Mouse (Mus musculus): ENCODE results near the gene Nebl. TPM values are rescaled to one million over a fixed set of nuclear protein-coding genes. Genes with fewer than 3 reads are reported as not detected.

Nebl gene
- 41.0 and 44.6 TPM in 2 replicates for polyA plus RNA-seq (2015; fragmentation: Nextera tagmentation; extraction: Ambion mirVana)

DNA sequence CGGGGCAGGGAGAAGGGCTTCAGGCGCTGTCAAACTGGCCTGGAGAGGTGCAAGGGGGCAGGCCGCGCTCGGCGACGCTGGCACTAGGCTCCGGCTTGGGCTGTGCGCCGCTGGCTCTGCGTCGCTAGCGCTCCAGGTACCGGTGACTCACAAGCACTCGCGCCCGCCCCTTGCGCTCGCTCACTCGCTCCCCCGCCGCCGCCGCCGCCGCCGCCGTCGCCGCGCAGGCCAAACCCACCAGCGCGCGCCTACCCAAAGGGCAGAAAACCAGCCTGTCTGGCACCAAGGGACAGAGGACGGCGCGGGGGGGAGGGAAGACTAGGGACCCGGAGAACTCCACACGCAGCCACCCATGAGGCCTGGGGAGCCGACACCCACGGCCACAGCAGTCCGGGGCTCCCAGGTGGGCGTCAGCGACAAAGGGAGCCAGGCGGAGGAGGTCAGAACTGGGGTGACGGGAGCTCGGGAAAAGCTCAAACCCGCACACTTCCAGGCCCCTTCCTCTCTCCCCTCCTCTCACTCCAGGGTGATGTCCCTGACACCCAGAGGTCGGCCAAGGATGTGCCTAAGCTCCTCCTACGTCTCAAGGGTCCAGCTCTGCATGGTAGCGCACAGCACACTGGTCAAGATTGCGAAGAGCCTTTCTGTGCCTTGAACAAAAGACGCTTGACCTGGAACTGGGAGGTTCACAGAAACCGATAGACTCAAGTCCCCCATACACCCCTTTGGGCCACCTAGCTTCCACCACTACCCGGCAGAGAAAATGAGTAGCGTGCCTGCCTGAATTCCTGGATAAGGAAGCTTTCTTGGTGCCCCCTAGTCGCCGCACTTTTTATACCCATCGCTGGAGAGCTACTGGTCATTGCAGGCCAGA, at the start of gene Nebl:
Gene Nebl (minus strand): TSS at position 508 of the 874 bp plus-strand sequence.
- Histone ChIP-seq H3K4me1 (ENCODE audit: insufficient read depth, low read depth, low read length) (no peaks in the 10 kb centered on the region), H3K27me3 (replicated peaks; ENCODE audit: insufficient read depth, low read length) (0 out of 2 replicates have a peak, but pooled peaks cover 4% of the 10 kb centered on the region), H3K36me3 (ENCODE audit: insufficient read depth, low read length) (no peaks in the 10 kb centered on the region), H3K27ac (ENCODE audit: low read length) (peak within 1 kb of the TSS; percentile 86), H3K4me3 (ENCODE audit: low read depth, low read length) (peak within 1 kb of the TSS; percentile 64), H3K9me3 (ENCODE audit: low read length) (no peaks in the 10 kb centered on the region), H3K4me2 (replicated peaks; ENCODE audit: low read depth, low read length) (peak within 1 kb of the TSS; percentile 92), H3K9ac (replicated peaks; ENCODE audit: low read depth) (peak within 1 kb of the TSS; percentile 77)
- under 1% methylated on average over 51 of the region's 59 CpGs for WGBS
- TF ChIP-seq EP300 (IDR thresholded peaks at IDR 0.05) (no peak), CTCF (IDR thresholded peaks at IDR 0.05) (peak; percentile 52)
- DNase-seq (ENCODE audit: low spot score) (peak; percentile 90), ATAC-seq (peak; percentile 91)

DNA sequence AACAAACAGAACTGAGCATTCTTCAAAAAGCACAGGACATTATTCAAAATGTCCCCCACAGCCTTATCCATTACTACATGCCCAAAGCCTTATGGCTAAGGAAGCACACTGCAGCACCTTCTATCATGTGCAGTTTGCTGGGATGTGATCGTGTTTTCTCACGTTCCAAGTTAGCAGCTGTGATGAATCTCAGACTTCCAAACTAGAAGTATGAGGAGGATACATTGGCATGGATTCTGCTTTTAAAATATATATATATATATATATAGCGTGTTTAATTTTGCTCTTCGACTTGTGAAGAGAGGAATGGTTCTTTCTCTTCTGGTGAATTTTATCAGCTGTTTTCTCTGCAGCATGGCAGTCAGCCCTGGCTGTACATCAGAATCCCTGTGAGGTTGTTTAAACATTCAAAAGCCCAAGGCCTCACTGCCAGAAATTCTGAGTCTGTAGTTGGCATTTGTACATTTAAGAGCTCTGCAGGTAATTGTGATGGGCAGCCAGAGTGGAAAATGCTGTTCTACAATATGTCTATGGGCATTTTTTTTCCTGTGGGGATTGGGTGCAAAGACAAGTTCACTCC, 39.1 kb upstream of the Nebl start:
- no peaks in the 10 kb centered on the region for H3K36me3 ChIP-seq (ENCODE audit: insufficient read depth, low read length)
- TF ChIP-seq EP300 (IDR thresholded peaks at IDR 0.05), result no peak
- ATAC-seq (no peak), DNase-seq (ENCODE audit: low spot score) (no peak)
- H3K27me3 ChIP-seq (replicated peaks; ENCODE audit: insufficient read depth, low read length), result no peaks in the 10 kb centered on the region
- no peak overlapping the region for H3K27ac ChIP-seq (ENCODE audit: low read length)
- no peaks in the 10 kb centered on the region for H3K9me3 ChIP-seq (ENCODE audit: low read length)
- WGBS, result 76% methylated on average over 4 of the region's 4 CpGs
- H3K4me2 ChIP-seq (replicated peaks; ENCODE audit: low read depth, low read length), result no peak overlapping the region
- no peak overlapping the region for H3K4me3 ChIP-seq (ENCODE audit: low read depth, low read length)
- no peak overlapping the region for H3K9ac ChIP-seq (replicated peaks; ENCODE audit: low read depth)
- no peaks in the 10 kb centered on the region for H3K4me1 ChIP-seq (ENCODE audit: insufficient read depth, low read depth, low read length)

DNA sequence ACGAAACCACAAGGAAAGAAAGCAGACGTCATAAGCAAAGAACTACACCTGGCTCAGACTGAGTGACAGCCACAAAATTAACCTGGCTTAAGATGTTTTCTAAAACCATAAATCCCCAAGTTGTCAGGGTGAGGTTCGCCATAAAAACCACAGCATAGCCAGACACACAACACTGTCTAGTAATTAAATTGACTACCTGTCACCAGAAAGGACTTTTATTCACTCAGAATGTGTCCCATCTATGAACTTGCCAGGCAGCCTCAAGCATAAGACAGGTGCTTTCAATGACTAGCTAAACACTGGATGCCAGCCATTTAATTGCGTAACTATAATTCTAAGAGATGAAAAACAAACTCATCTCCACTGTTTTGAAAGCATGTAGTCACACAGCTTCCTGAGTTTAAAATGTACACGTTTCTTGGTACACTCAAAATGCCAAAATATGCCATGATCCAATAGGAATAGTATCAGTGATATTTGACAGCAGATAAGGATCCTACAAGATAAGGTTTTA, 38.0 kb upstream of the Nebl start:
- DNase-seq (ENCODE audit: low spot score) (no peak), ATAC-seq (no peak)
- no peaks in the 10 kb centered on the region for H3K27me3 ChIP-seq (replicated peaks; ENCODE audit: insufficient read depth, low read length)
- H3K27ac ChIP-seq (ENCODE audit: low read length), result no peak overlapping the region
- TF ChIP-seq EP300 (IDR thresholded peaks at IDR 0.05) (no peak), CTCF (IDR thresholded peaks at IDR 0.05) (no peak)
- no peaks in the 10 kb centered on the region for H3K4me1 ChIP-seq (ENCODE audit: insufficient read depth, low read depth, low read length)
- no peak overlapping the region for H3K4me2 ChIP-seq (replicated peaks; ENCODE audit: low read depth, low read length)
- no peaks in the 10 kb centered on the region for H3K9me3 ChIP-seq (ENCODE audit: low read length)
- H3K9ac ChIP-seq (replicated peaks; ENCODE audit: low read depth), result no peak overlapping the region
- H3K36me3 ChIP-seq (ENCODE audit: insufficient read depth, low read length), result no peaks in the 10 kb centered on the region
- no peak overlapping the region for H3K4me3 ChIP-seq (ENCODE audit: low read depth, low read length)
- WGBS, result 65% methylated on average over 5 of the region's 5 CpGs

DNA sequence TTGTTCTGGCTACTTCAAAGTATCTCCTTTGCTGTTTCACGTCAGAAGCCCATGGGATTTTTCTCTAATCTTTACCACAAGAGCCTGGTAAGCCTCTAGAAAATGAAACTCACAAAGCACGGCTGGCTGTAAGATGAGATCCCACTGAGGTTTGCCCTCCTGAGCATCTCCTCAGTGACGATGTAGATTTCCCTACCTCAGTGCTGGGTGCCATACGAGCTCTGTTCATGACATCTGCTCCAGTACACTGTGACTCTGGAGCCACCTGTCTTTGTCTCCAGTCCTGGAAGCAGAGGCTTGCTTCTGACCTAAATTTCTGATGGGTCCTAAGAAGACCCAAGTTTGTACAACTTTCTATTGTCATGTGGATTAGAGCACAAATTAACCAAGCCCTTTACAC, 25.0 kb upstream of the Nebl start:
- no peaks in the 10 kb centered on the region for H3K36me3 ChIP-seq (ENCODE audit: insufficient read depth, low read length)
- DNase-seq (ENCODE audit: low spot score), result no peak
- 55% methylated on average over 4 of the region's 4 CpGs for WGBS

DNA sequence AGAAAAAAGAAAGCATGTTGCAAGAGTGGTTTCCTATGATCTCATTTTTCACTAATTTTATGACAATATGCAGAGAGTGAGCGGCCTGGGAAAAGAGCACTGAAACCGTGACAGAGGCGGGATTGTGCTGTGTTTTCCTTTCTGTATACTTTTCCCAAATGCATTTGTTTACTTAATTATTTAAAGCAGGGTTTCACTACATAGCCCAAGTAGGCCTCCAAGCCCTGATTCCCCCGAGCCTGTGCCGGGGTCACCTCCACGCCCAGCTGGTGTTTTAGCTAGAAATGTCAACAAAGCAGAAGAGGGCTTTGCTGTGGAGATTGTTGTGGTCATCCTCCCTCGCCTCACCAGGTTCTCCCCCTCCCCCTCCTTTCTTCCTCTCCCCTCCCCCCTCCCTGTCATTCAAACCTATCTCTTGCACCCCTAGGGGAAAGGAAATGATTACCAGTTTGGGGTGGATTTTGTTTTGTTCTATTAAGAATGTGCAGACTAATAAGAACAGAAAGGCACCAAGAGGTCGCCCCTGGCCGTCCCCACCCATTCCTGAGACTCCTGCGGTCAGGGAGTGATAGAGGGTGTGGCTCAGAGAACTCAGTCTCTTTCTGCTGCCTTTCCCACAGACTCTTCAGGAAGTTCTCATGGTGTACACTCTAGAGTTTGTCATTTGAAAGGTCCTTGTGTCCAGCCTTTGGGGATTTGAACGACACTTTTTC, 10.9 kb upstream of the Nebl start:
- WGBS, result 5% methylated on average over 11 of the region's 11 CpGs
- H3K4me1 ChIP-seq (ENCODE audit: insufficient read depth, low read depth, low read length), result peaks cover 4% of the 10 kb centered on the region; the same call in 1 of the 2 replicates

More for the DNA sequence above, 25.0 kb upstream of the Nebl start:
- Histone ChIP-seq H3K27me3 (replicated peaks; ENCODE audit: insufficient read depth, low read length) (no peaks in the 10 kb centered on the region), H3K4me2 (replicated peaks; ENCODE audit: low read depth, low read length) (no peak overlapping the region), H3K27ac (ENCODE audit: low read length) (no peak overlapping the region), H3K9me3 (ENCODE audit: low read length) (no peaks in the 10 kb centered on the region), H3K9ac (replicated peaks; ENCODE audit: low read depth) (no peak overlapping the region), H3K4me1 (ENCODE audit: insufficient read depth, low read depth, low read length) (no peaks in the 10 kb centered on the region), H3K4me3 (ENCODE audit: low read depth, low read length) (no peak overlapping the region)
- TF ChIP-seq CTCF (IDR thresholded peaks at IDR 0.05) (no peak), EP300 (IDR thresholded peaks at IDR 0.05) (no peak)
- ATAC-seq, result no peak

DNA sequence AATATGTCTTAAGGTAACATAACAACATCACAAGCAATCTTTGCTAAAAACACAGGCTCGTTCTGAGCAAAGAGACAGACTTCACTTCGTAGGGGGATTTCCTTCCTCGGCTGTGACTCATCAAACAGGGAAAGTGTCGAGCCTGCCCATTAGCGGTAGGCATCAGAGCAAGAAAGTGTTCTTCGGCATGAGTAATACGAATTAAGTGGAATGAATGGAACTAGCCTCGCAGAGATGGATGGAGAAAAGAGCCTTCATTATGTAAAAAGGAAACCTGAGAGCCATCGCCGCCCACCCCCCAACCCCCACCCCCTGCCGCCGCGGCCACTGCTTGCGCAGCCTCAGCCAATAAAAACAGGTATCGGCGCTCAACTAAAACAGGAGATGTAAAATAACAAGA, 10.3 kb upstream of the Nebl start:
- Histone ChIP-seq H3K4me3 (ENCODE audit: low read depth, low read length) (peak overlapping the region; percentile 18), H3K9ac (replicated peaks; ENCODE audit: low read depth) (no peak overlapping the region), H3K27ac (ENCODE audit: low read length) (peak overlapping the region; percentile 68), H3K4me2 (replicated peaks; ENCODE audit: low read depth, low read length) (peak overlapping the region; percentile 41), H3K4me1 (ENCODE audit: insufficient read depth, low read depth, low read length) (peaks cover 4% of the 10 kb centered on the region; the same call in 1 of the 2 replicates), H3K9me3 (ENCODE audit: low read length) (no peaks in the 10 kb centered on the region), H3K27me3 (replicated peaks; ENCODE audit: insufficient read depth, low read length) (no peaks in the 10 kb centered on the region), H3K36me3 (ENCODE audit: insufficient read depth, low read length) (no peaks in the 10 kb centered on the region)
- DNase-seq (ENCODE audit: low spot score) (peak; percentile 69), ATAC-seq (peak; percentile 44)
- 2% methylated on average over 16 of the region's 16 CpGs for WGBS
- TF ChIP-seq CTCF (IDR thresholded peaks at IDR 0.05) (no peak), EP300 (IDR thresholded peaks at IDR 0.05) (no peak)

More for the DNA sequence above, 10.9 kb upstream of the Nebl start:
- Histone ChIP-seq H3K4me3 (ENCODE audit: low read depth, low read length) (peak overlapping the region; percentile 18), H3K36me3 (ENCODE audit: insufficient read depth, low read length) (no peaks in the 10 kb centered on the region), H3K27me3 (replicated peaks; ENCODE audit: insufficient read depth, low read length) (no peaks in the 10 kb centered on the region), H3K27ac (ENCODE audit: low read length) (peak overlapping the region; percentile 68), H3K9me3 (ENCODE audit: low read length) (no peaks in the 10 kb centered on the region), H3K4me2 (replicated peaks; ENCODE audit: low read depth, low read length) (peak overlapping the region; percentile 41), H3K9ac (replicated peaks; ENCODE audit: low read depth) (no peak overlapping the region)
- ATAC-seq (peak; percentile 69), DNase-seq (ENCODE audit: low spot score) (peak; percentile 73)
- TF ChIP-seq CTCF (IDR thresholded peaks at IDR 0.05), result no peak
- TF ChIP-seq EP300 (IDR thresholded peaks at IDR 0.05), result peak; percentile 56; the same call in 1 of the 2 replicates

All from lung, postnatal 0 days (tissue).